Comparison of ENCODE assay signal across 8 mouse cellular contexts in genomic region chr1:135020970-135021369, GRCm38 (mm10). TPM values are rescaled to one million over a fixed set of nuclear protein-coding genes. Genes with fewer than 3 reads are reported as not detected.
DNase-seq lines count a peak whose midpoint lies in the region; ATAC-seq and TF ChIP-seq lines count a peak whose summit lies in the region.

No protein-coding gene starts in this region.

- no peak for TF ChIP-seq CTCF in midbrain, postnatal 0 days (IDR thresholded peaks at IDR 0.05)

- no peaks in the 10 kb centered on the region for H3K27me3 ChIP-seq in midbrain, postnatal 0 days (ENCODE audit: insufficient read depth, low read length)
- H3K27me3 ChIP-seq in midbrain, embryonic 16.5 days (ENCODE audit: control insufficient read depth, insufficient read depth, low read depth, low read length), result no peaks in the 10 kb centered on the region
- peaks cover 10% of the 10 kb centered on the region; the same call in 1 of the 2 replicates for H3K27me3 ChIP-seq in kidney, embryonic 16.5 days (ENCODE audit: insufficient read depth, low read length)
- no peaks in the 10 kb centered on the region for H3K27me3 ChIP-seq in stomach, embryonic 16.5 days (ENCODE audit: control insufficient read depth, insufficient read depth, low read length)

- peaks cover 11% of the 10 kb centered on the region; the same call in 1 of the 2 replicates for H3K4me1 ChIP-seq in midbrain, postnatal 0 days (ENCODE audit: insufficient read depth, low read length)
- H3K4me1 ChIP-seq in midbrain, embryonic 16.5 days (ENCODE audit: control insufficient read depth, insufficient read depth, low read length), result peaks cover 15% of the 10 kb centered on the region
- peaks cover 26% of the 10 kb centered on the region for H3K4me1 ChIP-seq in kidney, embryonic 16.5 days (ENCODE audit: insufficient read depth, low read length)
- peaks cover 32% of the 10 kb centered on the region for H3K4me1 ChIP-seq in stomach, embryonic 16.5 days (ENCODE audit: control insufficient read depth, insufficient read depth, low read length)

- H3K27ac ChIP-seq in midbrain, postnatal 0 days (ENCODE audit: low read depth, low read length), result no peak overlapping the region
- H3K27ac ChIP-seq in midbrain, embryonic 16.5 days (ENCODE audit: low read length), result no peak overlapping the region
- H3K27ac ChIP-seq in kidney, embryonic 16.5 days (ENCODE audit: low read length), result peak overlapping the region; percentile 12; the same call in 1 of the 2 replicates
- H3K27ac ChIP-seq in stomach, embryonic 16.5 days (ENCODE audit: low read length), result no peak overlapping the region

- no peak overlapping the region for H3K4me3 ChIP-seq in midbrain, postnatal 0 days (ENCODE audit: low read depth, low read length)
- H3K4me3 ChIP-seq in midbrain, embryonic 16.5 days (ENCODE audit: low read depth, low read length), result no peak overlapping the region
- no peak overlapping the region for H3K4me3 ChIP-seq in kidney, embryonic 16.5 days (ENCODE audit: low read length)
- no peak overlapping the region for H3K4me3 ChIP-seq in stomach, embryonic 16.5 days (replicated peaks; ENCODE audit: low read length)

- WGBS in midbrain, postnatal 0 days, result 48% methylated on average over 5 of the region's 5 CpGs
- WGBS in midbrain, embryonic 16.5 days, result 46% methylated on average over 5 of the region's 5 CpGs
- WGBS in kidney, embryonic 16.5 days, result 10% methylated on average over 5 of the region's 5 CpGs
- whole genome bisulfite sequencing in stomach, embryonic 16.5 days, result 3% methylated on average over 5 of the region's 5 CpGs

- no peak overlapping the region for H3K9ac ChIP-seq in midbrain, postnatal 0 days (replicated peaks; ENCODE audit: low read length, poor library complexity, severe bottlenecking)
- no peak overlapping the region for H3K9ac ChIP-seq in midbrain, embryonic 16.5 days (ENCODE audit: low read depth, low read length)
- no peak overlapping the region for H3K9ac ChIP-seq in kidney, embryonic 16.5 days (replicated peaks; ENCODE audit: low read length)
- no peak overlapping the region for H3K9ac ChIP-seq in stomach, embryonic 16.5 days (ENCODE audit: low read length)

- H3K4me2 ChIP-seq in midbrain, postnatal 0 days (ENCODE audit: low read depth, low read length, poor library complexity, severe bottlenecking), result no peak overlapping the region
- no peak overlapping the region for H3K4me2 ChIP-seq in midbrain, embryonic 16.5 days (ENCODE audit: low read length)
- no peak overlapping the region for H3K4me2 ChIP-seq in kidney, embryonic 16.5 days (replicated peaks; ENCODE audit: low read depth, low read length)
- H3K4me2 ChIP-seq in stomach, embryonic 16.5 days (ENCODE audit: low read depth, low read length), result no peak overlapping the region

- ATAC-seq in midbrain, postnatal 0 days (ENCODE audit: low FRiP score), result no peak
- no peak for ATAC-seq in midbrain, embryonic 16.5 days
- ATAC-seq in kidney, embryonic 16.5 days (ENCODE audit: low FRiP score, low TSS enrichment), result peak; percentile 53; the same call in 1 of the 2 replicates
- ATAC-seq in stomach, embryonic 16.5 days (ENCODE audit: insufficient read depth, low FRiP score), result peak; percentile 56; the same call in 1 of the 2 replicates

- peak; percentile 33 for DNase-seq in gastrocnemius, postnatal 10 days
- DNase-seq in gastrocnemius, postnatal 25 days, result no peak
- DNase-seq in midbrain, postnatal 0 days (ENCODE audit: low spot score), result peak; percentile 25
- DNase-seq in spleen, adult 18-20 months, result no peak
- no peak for DNase-seq in adrenal gland, adult 18-20 months (ENCODE audit: low spot score in 2 of 2)

- H3K36me3 ChIP-seq in midbrain, postnatal 0 days (ENCODE audit: insufficient read depth, low read length), result no peaks in the 10 kb centered on the region
- H3K36me3 ChIP-seq in midbrain, embryonic 16.5 days (ENCODE audit: control insufficient read depth, insufficient read depth, low read length), result no peaks in the 10 kb centered on the region
- no peaks in the 10 kb centered on the region for H3K36me3 ChIP-seq in kidney, embryonic 16.5 days (ENCODE audit: insufficient read depth, low read length)
- no peaks in the 10 kb centered on the region for H3K36me3 ChIP-seq in stomach, embryonic 16.5 days (ENCODE audit: control insufficient read depth, insufficient read depth, low read length)

- no peaks in the 10 kb centered on the region for H3K9me3 ChIP-seq in midbrain, postnatal 0 days (ENCODE audit: low read length)
- H3K9me3 ChIP-seq in midbrain, embryonic 16.5 days (replicated peaks; ENCODE audit: control insufficient read depth, low read length, poor library complexity, severe bottlenecking), result no peaks in the 10 kb centered on the region
- H3K9me3 ChIP-seq in kidney, embryonic 16.5 days (ENCODE audit: low read length), result no peaks in the 10 kb centered on the region
- no peaks in the 10 kb centered on the region for H3K9me3 ChIP-seq in stomach, embryonic 16.5 days (replicated peaks; ENCODE audit: control insufficient read depth, low read length)

RNA-seq across cellular contexts. Expression of gene Ube2t, which starts 58.6 kb away (rescaled TPM):
- 1 to 10 TPM; 7.2 to 8.8 TPM for total RNA-seq in gastrocnemius, postnatal 10 days (2021)
- total RNA-seq in gastrocnemius, postnatal 25 days (2021), result 1 to 10 TPM; 6.5 to 8.7 TPM
- 3.1 and 3.5 TPM in 2 replicates for total RNA-seq in midbrain, postnatal 0 days (2014; rRNA removed)
- 3.8 and 5.3 TPM in 2 replicates for polyA plus RNA-seq in midbrain, postnatal 0 days (2015; fragmentation: Nextera tagmentation; extraction: Ambion mirVana)
- polyA plus RNA-seq in midbrain, embryonic 16.5 days (2015; fragmentation: Nextera tagmentation; extraction: Ambion mirVana), result 9.7 and 10.6 TPM in 2 replicates
- polyA plus RNA-seq in kidney, embryonic 16.5 days (2015; fragmentation: Nextera tagmentation; extraction: Ambion mirVana), result 39.7 and 40.2 TPM in 2 replicates
- polyA plus RNA-seq in stomach, embryonic 16.5 days (2015; fragmentation: Nextera tagmentation; extraction: Ambion mirVana), result 27.8 and 33.2 TPM in 2 replicates
- under 1 TPM; 0.40 to 0.67 TPM for total RNA-seq in adrenal gland, adult 18-20 months (2021)

Comparison
In these comparisons a context has a peak if more than half of its experiments do, and no peak if none do; other contexts are left out.
1. DNase-seq: peak in gastrocnemius, postnatal 10 days (single experiment) and midbrain, postnatal 0 days (single experiment); none in gastrocnemius, postnatal 25 days (single experiment), spleen, adult 18-20 months (0 of 2) and adrenal gland, adult 18-20 months (0 of 2).
2. ATAC-seq: peak in kidney, embryonic 16.5 days (single experiment) and stomach, embryonic 16.5 days (single experiment); none in midbrain, postnatal 0 days (single experiment) and midbrain, embryonic 16.5 days (single experiment).